Mouse (Mus musculus) adrenal gland, adult 10 weeks (tissue): ENCODE results near the gene Nectin4. TPM values are rescaled to one million over a fixed set of nuclear protein-coding genes. Genes with fewer than 3 reads are reported as not detected.

ENCODE experiments used
- polyA plus RNA-seq: library from polyadenylated mRNA; stranded (reverse); fragments of 350-450 nt; fragmentation: Illumina TruSeq; extraction: RNeasy Lipid Tissue Mini Kit (QIAGEN cat#74804); gene quantifications from one replicate; pipeline ENCODE4 v1.2.3, GENCODE M21; 2014; ENCODE audit warnings: low read depth, low replicate concordance

Gene Nectin4
- not detected for polyA plus RNA-seq

GRCm38 (mm10) chr1:171369845-171370556 lies at the start of gene Nectin4:
Nectin4 (plus strand) TSS chr1:171370099.

GRCm38 (mm10) chr1:171328839-171329432 lies 41.0 kb upstream of the Nectin4 start, which contains the start of gene Dedd:
Dedd (plus strand) TSS chr1:171329145.

GRCm38 (mm10) chr1:171345225-171346094 lies 24.4 kb upstream of the Nectin4 start, which contains the start of the genes Nit1 and Pfdn2:
Nit1 (minus strand) TSS chr1:171345646.
Pfdn2 (plus strand) TSS chr1:171345670.

GRCm38 (mm10) chr1:171360656-171361055 lies 9.2 kb upstream of the Nectin4 start, which contains the start of gene Klhdc9:
Klhdc9 (minus strand) TSS chr1:171360798.

GRCm38 (mm10) chr1:171388376-171389102 lies 18.6 kb downstream of the Nectin4 start, which contains the start of gene Arhgap30:
Arhgap30 (plus strand) TSS chr1:171388954.

GRCm38 (mm10) chr1:171410947-171411484 lies 41.1 kb downstream of the Nectin4 start, which contains the start of gene Usf1:
Usf1 (plus strand) TSS chr1:171411313.

GRCm38 (mm10) chr1:171418660-171419059 lies 48.8 kb downstream of the Nectin4 start, which contains the start of gene Tstd1:
Tstd1 (plus strand) TSS chr1:171418872.

GRCm38 (mm10) chr1:171437264-171438013 lies 67.5 kb downstream of the Nectin4 start, which contains the start of gene F11r:
F11r (plus strand) TSS chr1:171437535.

Other genes starting within 250 kb of the Nectin4 start
- 38.8 TPM for gene Sdhc, start 219.5 kb upstream of the Nectin4 start, polyA plus RNA-seq
- 0.41 TPM for gene Mpz, start 219.4 kb upstream of the Nectin4 start, polyA plus RNA-seq
- 23.7 TPM for gene Pcp4l1, start 173.8 kb upstream of the Nectin4 start, polyA plus RNA-seq
- gene Nr1i3, start 156.1 kb upstream of the Nectin4 start, polyA plus RNA-seq: not detected
- gene Tomm40l, start 147.6 kb upstream of the Nectin4 start, polyA plus RNA-seq: 6.5 TPM
- gene Apoa2, start 145.0 kb upstream of the Nectin4 start, polyA plus RNA-seq: not detected
- 32.5 TPM for gene Fcer1g, start 135.7 kb upstream of the Nectin4 start, polyA plus RNA-seq
- 1.7 TPM for gene Adamts4, start 119.7 kb upstream of the Nectin4 start, polyA plus RNA-seq
- gene Ndufs2, start 118.7 kb upstream of the Nectin4 start, polyA plus RNA-seq: 150 TPM
- 5.5 TPM for gene B4galt3, start 99.8 kb upstream of the Nectin4 start, polyA plus RNA-seq
- gene Ppox, start 88.9 kb upstream of the Nectin4 start, polyA plus RNA-seq: 7.0 TPM
- gene Usp21, start 82.1 kb upstream of the Nectin4 start, polyA plus RNA-seq: 17.7 TPM
- 132 TPM for gene Ufc1, start 75.1 kb upstream of the Nectin4 start, polyA plus RNA-seq
- 7.5 TPM for gene Dedd, start 41.0 kb upstream of the Nectin4 start, polyA plus RNA-seq
- gene Nit1, start 24.5 kb upstream of the Nectin4 start, polyA plus RNA-seq: 31.0 TPM
- 51.1 TPM for gene Pfdn2, start 24.4 kb upstream of the Nectin4 start, polyA plus RNA-seq
- gene Klhdc9, start 9.3 kb upstream of the Nectin4 start, polyA plus RNA-seq: not detected
- 3.5 TPM for gene Arhgap30, start 18.9 kb downstream of the Nectin4 start, polyA plus RNA-seq
- 2.9 TPM for gene Usf1, start 41.2 kb downstream of the Nectin4 start, polyA plus RNA-seq
- not detected for gene Tstd1, start 48.8 kb downstream of the Nectin4 start, polyA plus RNA-seq
- gene F11r, start 67.4 kb downstream of the Nectin4 start, polyA plus RNA-seq: 20.3 TPM
- 2.4 TPM for gene Alyref2, start 133.4 kb downstream of the Nectin4 start, polyA plus RNA-seq
- not detected for gene Itln1, start 165.2 kb downstream of the Nectin4 start, polyA plus RNA-seq
- gene Cd244a, start 189.1 kb downstream of the Nectin4 start, polyA plus RNA-seq: 0.70 TPM
- 1.8 TPM for gene Ly9, start 237.3 kb downstream of the Nectin4 start, polyA plus RNA-seq